8 mouse cellular contexts compared by ENCODE assay signal in genomic region chr2:162943931-162944330, GRCm38 (mm10). TPM values are rescaled to one million over a fixed set of nuclear protein-coding genes. Genes with fewer than 3 reads are reported as not detected.
DNase-seq lines count a peak whose midpoint lies in the region; ATAC-seq and TF ChIP-seq lines count a peak whose summit lies in the region.

No protein-coding gene starts in this region.

- peaks cover 9% of the 10 kb centered on the region for H3K27me3 ChIP-seq in lung, embryonic 16.5 days (ENCODE audit: control insufficient read depth, insufficient read depth, low read depth, low read length)
- H3K27me3 ChIP-seq in embryonic facial prominence, embryonic 15.5 days = peaks cover 18% of the 10 kb centered on the region
- peaks cover 7% of the 10 kb centered on the region; the same call in 1 of the 2 replicates for H3K27me3 ChIP-seq in intestine, embryonic 16.5 days (replicated peaks; ENCODE audit: control insufficient read depth, insufficient read depth, low read length)
- H3K27me3 ChIP-seq in neural tube, embryonic 14.5 days (ENCODE audit: control insufficient read depth, insufficient read depth, low read length) = no peaks in the 10 kb centered on the region

- no peak overlapping the region for H3K27ac ChIP-seq in lung, embryonic 16.5 days (ENCODE audit: low read length)
- H3K27ac ChIP-seq in embryonic facial prominence, embryonic 15.5 days (replicated peaks) = no peak overlapping the region
- no peak overlapping the region for H3K27ac ChIP-seq in intestine, embryonic 16.5 days (ENCODE audit: low read length)
- H3K27ac ChIP-seq in neural tube, embryonic 14.5 days (ENCODE audit: low read depth, low read length) = no peak overlapping the region

- H3K4me1 ChIP-seq in lung, embryonic 16.5 days (replicated peaks; ENCODE audit: control insufficient read depth, insufficient read depth, low read length) = peaks cover 5% of the 10 kb centered on the region; the same call in 1 of the 2 replicates
- H3K4me1 ChIP-seq in lung, adult 2 months (ENCODE audit: control insufficient read depth, insufficient read depth, low read length) = no peaks in the 10 kb centered on the region
- peaks cover 12% of the 10 kb centered on the region for H3K4me1 ChIP-seq in embryonic facial prominence, embryonic 15.5 days
- H3K4me1 ChIP-seq in intestine, embryonic 16.5 days (ENCODE audit: control insufficient read depth, insufficient read depth, low read length) = peaks cover 8% of the 10 kb centered on the region
- H3K4me1 ChIP-seq in neural tube, embryonic 14.5 days (ENCODE audit: control insufficient read depth, insufficient read depth, low read length) = peaks cover 4% of the 10 kb centered on the region; the same call in 1 of the 2 replicates

- peak overlapping the region; percentile 58; the same call in 1 of the 2 replicates for H3K4me3 ChIP-seq in lung, embryonic 16.5 days (ENCODE audit: low read length)
- no peak overlapping the region for H3K4me3 ChIP-seq in lung, adult 2 months (replicated peaks; ENCODE audit: extremely low read depth, low read depth, low read length)
- peak overlapping the region; percentile 55 for H3K4me3 ChIP-seq in embryonic facial prominence, embryonic 15.5 days (replicated peaks)
- peak overlapping the region; percentile 61; the same call in 1 of the 2 replicates for H3K4me3 ChIP-seq in intestine, embryonic 16.5 days (ENCODE audit: low read length)
- H3K4me3 ChIP-seq in neural tube, embryonic 14.5 days (ENCODE audit: low read depth, low read length) = peak overlapping the region; percentile 56

- H3K36me3 ChIP-seq in lung, embryonic 16.5 days (ENCODE audit: control insufficient read depth, insufficient read depth, low read length) = peaks cover 10% of the 10 kb centered on the region
- H3K36me3 ChIP-seq in embryonic facial prominence, embryonic 15.5 days = peaks cover 21% of the 10 kb centered on the region
- 0 out of 2 replicates have a peak, but pooled peaks cover 7% of the 10 kb centered on the region for H3K36me3 ChIP-seq in intestine, embryonic 16.5 days (ENCODE audit: control insufficient read depth, insufficient read depth, low read length)
- H3K36me3 ChIP-seq in neural tube, embryonic 14.5 days (ENCODE audit: control insufficient read depth, insufficient read depth, low read length) = peaks cover 18% of the 10 kb centered on the region; the same call in 1 of the 2 replicates

- WGBS in lung, embryonic 16.5 days = 6% methylated on average over 11 of the region's 11 CpGs
- WGBS in lung, adult 2 months = 15% methylated on average over 11 of the region's 11 CpGs
- 7% methylated on average over 11 of the region's 11 CpGs for WGBS in embryonic facial prominence, embryonic 15.5 days
- WGBS in intestine, embryonic 16.5 days = 5% methylated on average over 11 of the region's 11 CpGs
- 7% methylated on average over 11 of the region's 11 CpGs for WGBS in neural tube, embryonic 14.5 days

- H3K9me3 ChIP-seq in lung, embryonic 16.5 days (ENCODE audit: control insufficient read depth, low read length) = no peaks in the 10 kb centered on the region
- no peaks in the 10 kb centered on the region for H3K9me3 ChIP-seq in embryonic facial prominence, embryonic 15.5 days (replicated peaks)
- H3K9me3 ChIP-seq in intestine, embryonic 16.5 days (ENCODE audit: control insufficient read depth, low read length) = no peaks in the 10 kb centered on the region
- H3K9me3 ChIP-seq in neural tube, embryonic 14.5 days (ENCODE audit: control insufficient read depth, low read length) = no peaks in the 10 kb centered on the region

- no peak for TF ChIP-seq POLR2A in lung, adult 2 months (IDR thresholded peaks at IDR 0.05; ENCODE audit: borderline replicate concordance, extremely low read depth, low read depth, low read length)

- TF ChIP-seq CTCF in lung, adult 2 months (IDR thresholded peaks at IDR 0.05; ENCODE audit: insufficient read depth, low read length) = no peak

- peak overlapping the region; percentile 99 for H3K4me2 ChIP-seq in lung, embryonic 16.5 days (ENCODE audit: low read depth, low read length)
- H3K4me2 ChIP-seq in embryonic facial prominence, embryonic 15.5 days (replicated peaks) = peak overlapping the region; percentile 98
- peak overlapping the region; percentile 99 for H3K4me2 ChIP-seq in intestine, embryonic 16.5 days (ENCODE audit: low read depth, low read length)
- H3K4me2 ChIP-seq in neural tube, embryonic 14.5 days (ENCODE audit: low read depth, low read length) = peak overlapping the region; percentile 91

- no peak for ATAC-seq in lung, embryonic 16.5 days (ENCODE audit: low read depth)
- ATAC-seq in embryonic facial prominence, embryonic 15.5 days (ENCODE audit: insufficient number of reproducible peaks, low FRiP score, low TSS enrichment, low read depth) = no peak
- ATAC-seq in intestine, embryonic 16.5 days = no peak
- ATAC-seq in neural tube, embryonic 14.5 days (ENCODE audit: low read depth) = no peak

- no peak for DNase-seq in lung, adult 2 months
- no peak for DNase-seq in layer of hippocampus, adult 18-20 months (ENCODE audit: low spot score in 2 of 2)
- no peak for DNase-seq in adrenal gland, postnatal 25 days
- DNase-seq in embryo, embryonic 9.5 days (ENCODE audit: extremely low spot score) = no peak

- H3K9ac ChIP-seq in lung, embryonic 16.5 days (ENCODE audit: low read length) = no peak overlapping the region
- H3K9ac ChIP-seq in embryonic facial prominence, embryonic 15.5 days = no peak overlapping the region
- H3K9ac ChIP-seq in intestine, embryonic 16.5 days (ENCODE audit: low read depth, low read length) = no peak overlapping the region
- H3K9ac ChIP-seq in neural tube, embryonic 14.5 days (replicated peaks; ENCODE audit: low read depth, low read length) = 0 out of 2 replicates have a peak overlapping the region, but pooled peaks have one; percentile 50

RNA-seq across cellular contexts. Expression of gene L3mbtl1, which starts 0.7 kb away (rescaled TPM):
- polyA plus RNA-seq in lung, embryonic 16.5 days (2015; fragmentation: Nextera tagmentation; extraction: Ambion mirVana) = 0.09 and 0.24 TPM in 2 replicates
- 0.30 TPM in 1 of 2 replicates, not detected in the other for polyA plus RNA-seq in lung, adult 2 months (2012; rRNA removed)
- 0.16 and 0.48 TPM in 2 replicates for polyA plus RNA-seq in embryonic facial prominence, embryonic 15.5 days (2015; fragmentation: Nextera tagmentation; extraction: Ambion mirVana)
- 0.09 TPM in 2 replicates for polyA plus RNA-seq in intestine, embryonic 16.5 days (2015; fragmentation: Nextera tagmentation; extraction: Ambion mirVana)
- 3.2 and 4.0 TPM in 2 replicates for polyA plus RNA-seq in neural tube, embryonic 14.5 days (2014; fragmentation: Nextera tagmentation; extraction: Ambion mirVana)
- total RNA-seq in layer of hippocampus, adult 18-20 months (2021) = 1 to 10 TPM; 7.4 to 9.3 TPM
- total RNA-seq in adrenal gland, postnatal 25 days (2021) = 0.24 TPM in 1 of 2 replicates, not detected in the other

RNA-seq across cellular contexts. Expression of gene Srsf6, which starts 12.6 kb away (rescaled TPM):
- 166 and 183 TPM in 2 replicates for polyA plus RNA-seq in lung, embryonic 16.5 days (2015; fragmentation: Nextera tagmentation; extraction: Ambion mirVana)
- 75.3 and 87.2 TPM in 2 replicates for polyA plus RNA-seq in lung, adult 2 months (2012; rRNA removed)
- 190 and 195 TPM in 2 replicates for polyA plus RNA-seq in embryonic facial prominence, embryonic 15.5 days (2015; fragmentation: Nextera tagmentation; extraction: Ambion mirVana)
- polyA plus RNA-seq in intestine, embryonic 16.5 days (2015; fragmentation: Nextera tagmentation; extraction: Ambion mirVana) = 156 and 159 TPM in 2 replicates
- 127 and 141 TPM in 2 replicates for polyA plus RNA-seq in neural tube, embryonic 14.5 days (2014; fragmentation: Nextera tagmentation; extraction: Ambion mirVana)
- total RNA-seq in layer of hippocampus, adult 18-20 months (2021) = 100 to 1,000 TPM in 1 of 2 experiments, 10 to 100 TPM in 1; 95.9 to 102 TPM
- 232 and 238 TPM in 2 replicates for total RNA-seq in adrenal gland, postnatal 25 days (2021)

RNA-seq across cellular contexts. Expression of gene Sgk2, which starts 43.2 kb away (rescaled TPM):
- polyA plus RNA-seq in lung, embryonic 16.5 days (2015; fragmentation: Nextera tagmentation; extraction: Ambion mirVana) = not detected in 2 replicates
- polyA plus RNA-seq in lung, adult 2 months (2012; rRNA removed) = 0.05 and 0.11 TPM in 2 replicates
- polyA plus RNA-seq in embryonic facial prominence, embryonic 15.5 days (2015; fragmentation: Nextera tagmentation; extraction: Ambion mirVana) = 0.09 TPM in 1 of 2 replicates, not detected in the other
- 1.2 and 2.1 TPM in 2 replicates for polyA plus RNA-seq in intestine, embryonic 16.5 days (2015; fragmentation: Nextera tagmentation; extraction: Ambion mirVana)
- 0.15 TPM in 1 of 2 replicates, not detected in the other for polyA plus RNA-seq in neural tube, embryonic 14.5 days (2014; fragmentation: Nextera tagmentation; extraction: Ambion mirVana)
- total RNA-seq in layer of hippocampus, adult 18-20 months (2021) = under 1 TPM; 0.71 to 0.79 TPM
- total RNA-seq in adrenal gland, postnatal 25 days (2021) = 1.6 and 1.8 TPM in 2 replicates
